Mouse (Mus musculus): ENCODE measurements around the gene Fbxo41. TPM values are rescaled to one million over a fixed set of nuclear protein-coding genes. Genes with fewer than 3 reads are reported as not detected.

Gene Fbxo41
- polyA plus RNA-seq, 1 experiment: 0.26 TPM

GRCm38 (mm10) chr6:85478416-85478815 is 24.4 kb downstream of the Fbxo41 start:
- no peak overlapping the region for H3K27ac ChIP-seq (ENCODE audit: insufficient read depth, low read length)
- no peak overlapping the region for H3K4me3 ChIP-seq (ENCODE audit: insufficient read depth, low read length)
- no peaks in the 10 kb centered on the region for H3K4me1 ChIP-seq (ENCODE audit: control insufficient read depth, insufficient read depth, low read length)
- TF ChIP-seq POLR2A (IDR thresholded peaks at IDR 0.05; ENCODE audit: low read depth, low read length) (no peak), CTCF (IDR thresholded peaks at IDR 0.05; ENCODE audit: borderline replicate concordance, insufficient read depth, low read length) (no peak)

- no peak for TF ChIP-seq POLR2A (IDR thresholded peaks at IDR 0.05; ENCODE audit: low read depth, low read length)
- peak; percentile 45; the same call in 1 of the 2 replicates for TF ChIP-seq CTCF (IDR thresholded peaks at IDR 0.05; ENCODE audit: borderline replicate concordance, insufficient read depth, low read length)
- Histone ChIP-seq H3K4me3 (ENCODE audit: insufficient read depth, low read length) (no peak overlapping the region), H3K4me1 (ENCODE audit: control insufficient read depth, insufficient read depth, low read length) (no peaks in the 10 kb centered on the region), H3K27ac (ENCODE audit: insufficient read depth, low read length) (no peak overlapping the region)
Observed at GRCm38 (mm10) chr6:85477366-85477917, 25.4 kb downstream of the Fbxo41 start.

- no peaks in the 10 kb centered on the region for H3K4me1 ChIP-seq (ENCODE audit: control insufficient read depth, insufficient read depth, low read length)
- H3K4me3 ChIP-seq (ENCODE audit: insufficient read depth, low read length): no peak overlapping the region
- TF ChIP-seq CTCF (IDR thresholded peaks at IDR 0.05; ENCODE audit: borderline replicate concordance, insufficient read depth, low read length) (no peak), POLR2A (IDR thresholded peaks at IDR 0.05; ENCODE audit: low read depth, low read length) (no peak)
- no peak overlapping the region for H3K27ac ChIP-seq (ENCODE audit: insufficient read depth, low read length)
Observed at GRCm38 (mm10) chr6:85475581-85475980, 27.2 kb downstream of the Fbxo41 start.

- no peak overlapping the region for H3K4me3 ChIP-seq (ENCODE audit: insufficient read depth, low read length)
- TF ChIP-seq CTCF (IDR thresholded peaks at IDR 0.05; ENCODE audit: borderline replicate concordance, insufficient read depth, low read length) (no peak), POLR2A (IDR thresholded peaks at IDR 0.05; ENCODE audit: low read depth, low read length) (no peak)
- no peak overlapping the region for H3K27ac ChIP-seq (ENCODE audit: insufficient read depth, low read length)
Observed at GRCm38 (mm10) chr6:85472542-85472941, 30.3 kb downstream of the Fbxo41 start.

GRCm38 (mm10) chr6:85471962-85472361 is 30.8 kb downstream of the Fbxo41 start:
- H3K4me1 ChIP-seq (ENCODE audit: control insufficient read depth, insufficient read depth, low read length): no peaks in the 10 kb centered on the region

More at GRCm38 (mm10) chr6:85472542-85472941, 30.3 kb downstream of the Fbxo41 start:
- H3K4me1 ChIP-seq (ENCODE audit: control insufficient read depth, insufficient read depth, low read length): no peaks in the 10 kb centered on the region

GRCm38 (mm10) chr6:85469660-85470430 is 32.9 kb downstream of the Fbxo41 start:
- no peak overlapping the region for H3K27ac ChIP-seq (ENCODE audit: insufficient read depth, low read length)
- TF ChIP-seq CTCF (IDR thresholded peaks at IDR 0.05; ENCODE audit: borderline replicate concordance, insufficient read depth, low read length) (no peak), POLR2A (IDR thresholded peaks at IDR 0.05; ENCODE audit: low read depth, low read length) (no peak)
- no peaks in the 10 kb centered on the region for H3K4me1 ChIP-seq (ENCODE audit: control insufficient read depth, insufficient read depth, low read length)
- no peak overlapping the region for H3K4me3 ChIP-seq (ENCODE audit: insufficient read depth, low read length)

More at GRCm38 (mm10) chr6:85471962-85472361, 30.8 kb downstream of the Fbxo41 start:
- TF ChIP-seq POLR2A (IDR thresholded peaks at IDR 0.05; ENCODE audit: low read depth, low read length) (no peak), CTCF (IDR thresholded peaks at IDR 0.05; ENCODE audit: borderline replicate concordance, insufficient read depth, low read length) (no peak)
- Histone ChIP-seq H3K27ac (ENCODE audit: insufficient read depth, low read length) (no peak overlapping the region), H3K4me3 (ENCODE audit: insufficient read depth, low read length) (no peak overlapping the region)

GRCm38 (mm10) chr6:85465381-85465780 is 37.4 kb downstream of the Fbxo41 start:
- no peak for TF ChIP-seq POLR2A (IDR thresholded peaks at IDR 0.05; ENCODE audit: low read depth, low read length)
- no peak for TF ChIP-seq CTCF (IDR thresholded peaks at IDR 0.05; ENCODE audit: borderline replicate concordance, insufficient read depth, low read length)
- no peaks in the 10 kb centered on the region for H3K4me1 ChIP-seq (ENCODE audit: control insufficient read depth, insufficient read depth, low read length)
- H3K27ac ChIP-seq (ENCODE audit: insufficient read depth, low read length): no peak overlapping the region
- H3K4me3 ChIP-seq (ENCODE audit: insufficient read depth, low read length): no peak overlapping the region

- Histone ChIP-seq H3K4me1 (ENCODE audit: control insufficient read depth, insufficient read depth, low read length) (no peaks in the 10 kb centered on the region; the same call in 1 of the 2 replicates), H3K4me3 (ENCODE audit: insufficient read depth, low read length) (no peak overlapping the region), H3K27ac (ENCODE audit: insufficient read depth, low read length) (no peak overlapping the region)
- no peak for TF ChIP-seq CTCF (IDR thresholded peaks at IDR 0.05; ENCODE audit: borderline replicate concordance, insufficient read depth, low read length)
Observed at GRCm38 (mm10) chr6:85459621-85460020, 43.2 kb downstream of the Fbxo41 start.

GRCm38 (mm10) chr6:85452816-85453215 is 50.0 kb downstream of the Fbxo41 start:
- peak; percentile 40; the same call in 1 of the 2 replicates for TF ChIP-seq POLR2A (IDR thresholded peaks at IDR 0.05; ENCODE audit: low read depth, low read length)
- no peak for TF ChIP-seq CTCF (IDR thresholded peaks at IDR 0.05; ENCODE audit: borderline replicate concordance, insufficient read depth, low read length)
- peak overlapping the region; percentile 77 for H3K27ac ChIP-seq (ENCODE audit: insufficient read depth, low read length)
- H3K4me3 ChIP-seq (ENCODE audit: insufficient read depth, low read length): peak overlapping the region; percentile 78
- H3K4me1 ChIP-seq (ENCODE audit: control insufficient read depth, insufficient read depth, low read length): no peaks in the 10 kb centered on the region; the same call in 1 of the 2 replicates

- Histone ChIP-seq H3K4me1 (ENCODE audit: control insufficient read depth, insufficient read depth, low read length) (no peaks in the 10 kb centered on the region; the same call in 1 of the 2 replicates), H3K4me3 (ENCODE audit: insufficient read depth, low read length) (peak overlapping the region; percentile 78), H3K27ac (ENCODE audit: insufficient read depth, low read length) (peak overlapping the region; percentile 77)
- TF ChIP-seq POLR2A (IDR thresholded peaks at IDR 0.05; ENCODE audit: low read depth, low read length) (no peak), CTCF (IDR thresholded peaks at IDR 0.05; ENCODE audit: borderline replicate concordance, insufficient read depth, low read length) (no peak)
Observed at GRCm38 (mm10) chr6:85452411-85452665, 50.5 kb downstream of the Fbxo41 start.
